Mouse (Mus musculus): ENCODE results near the gene Eomes.

DNA sequence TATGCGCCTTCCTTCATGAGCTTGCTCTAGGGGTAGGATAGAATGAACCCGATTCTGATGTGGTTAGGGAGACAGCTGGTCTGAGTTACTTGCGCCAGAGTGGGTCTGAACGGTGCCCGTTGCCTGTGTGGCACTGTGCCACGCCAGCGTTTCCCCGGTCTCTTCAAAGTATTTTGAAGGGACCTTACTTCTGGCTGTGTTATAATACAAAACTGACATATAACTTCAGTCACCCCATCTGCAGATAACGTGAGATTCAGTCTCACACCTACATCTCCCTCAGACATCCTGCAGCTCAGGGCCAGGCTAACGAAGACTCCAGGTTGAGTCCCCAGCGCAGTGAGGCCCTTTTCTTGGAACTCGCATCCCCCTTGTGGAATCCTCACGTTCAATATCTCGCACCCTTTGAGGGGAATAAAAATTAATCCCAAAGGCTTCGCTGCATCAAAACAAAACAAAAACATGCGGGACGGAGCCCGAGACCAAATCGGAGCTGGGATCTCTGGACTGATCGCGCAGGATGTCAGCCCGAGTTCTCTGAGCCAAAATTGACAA is 1.7 kb upstream of the Eomes start:
- TF ChIP-seq POLR2A (IDR thresholded peaks at IDR 0.05; ENCODE audit: extremely low read depth, insufficient read depth, low read length) (no peak), CTCF (IDR thresholded peaks at IDR 0.05; ENCODE audit: low read depth, low read length) (no peak)
